14 mouse cellular contexts compared by ENCODE assay signal in genomic region chr11:90586203-90586602, GRCm38 (mm10). TPM values are rescaled to one million over a fixed set of nuclear protein-coding genes. Genes with fewer than 3 reads are reported as not detected.
A peak's percentile ranks its signal among the peaks of the same experiment; 100 is the strongest.
DNase-seq lines count a peak whose midpoint lies in the region; ATAC-seq and TF ChIP-seq lines count a peak whose summit lies in the region.
"Had no signal": no experiment of that assay in that cellular context is flagged by ENCODE, and none has a peak within 500 bp of the region (broad histone marks: within the 10 kb centered on the region; RNA-seq: fewer than 3 reads in every experiment).

No protein-coding gene starts in this region.

- TF ChIP-seq CTCF in kidney, adult 2 months (conservative IDR thresholded peaks at IDR 0.05; ENCODE audit: insufficient read depth, insufficient read length, low read depth, low read length) = no peak

- H3K36me3 ChIP-seq in kidney, adult 2 months (ENCODE audit: control insufficient read depth, insufficient read depth, low read length) = peaks cover 11% of the 10 kb centered on the region

- H3K4me1 ChIP-seq in kidney, adult 2 months (ENCODE audit: control insufficient read depth, insufficient read depth, low read length) = no peaks in the 10 kb centered on the region
- H3K4me1 ChIP-seq: heart, embryonic 15.5 days; neural tube, embryonic 13.5 days had no signal

- H3K4me3 ChIP-seq in kidney, adult 2 months (ENCODE audit: insufficient read depth, low read depth, low read length) = no peak overlapping the region
- H3K4me3 ChIP-seq: heart, embryonic 15.5 days; neural tube, embryonic 13.5 days had no signal

- no peaks in the 10 kb centered on the region for H3K27me3 ChIP-seq in kidney, adult 2 months (replicated peaks; ENCODE audit: control insufficient read depth, insufficient read depth, low read length)
- H3K27me3 ChIP-seq: heart, embryonic 15.5 days; neural tube, embryonic 13.5 days had no signal

- ATAC-seq in megakaryocyte progenitor cell, adult 5-6 weeks (replicated peaks; ENCODE audit: poor library complexity) = peak; percentile 98
- ATAC-seq in erythroid progenitor cell, adult 5-6 weeks (replicated peaks; ENCODE audit: low FRiP score, poor library complexity, severe bottlenecking) = no peak
- ATAC-seq: forebrain, embryonic 16.5 days; intestine, postnatal 0 days had no signal

- WGBS in kidney, adult 2 months = 88% methylated on average over 8 of the region's 8 CpGs

- TF ChIP-seq POLR2A in kidney, adult 2 months (IDR thresholded peaks at IDR 0.05; ENCODE audit: low read depth, low read length) = no peak

- no peak overlapping the region for H3K27ac ChIP-seq in kidney, adult 2 months (ENCODE audit: insufficient read depth, low read depth, low read length)
- H3K27ac ChIP-seq: heart, embryonic 15.5 days; neural tube, embryonic 13.5 days had no signal

- peak; percentile 14 for DNase-seq in kidney, adult 2 months
- DNase-seq in kidney, adult 9 months = no peak
- peak; percentile 45 to 70 for DNase-seq in adrenal gland, postnatal 36 days
- peak; percentile 45 to 56 for DNase-seq in lung, adult 18-20 months
- no peak for DNase-seq in right cerebral cortex, adult 2 months (ENCODE audit: low spot score in 2 of 2)
- DNase-seq in right cerebral cortex, postnatal 10 days (ENCODE audit: low spot score in 2 of 2) = no peak
- DNase-seq: cerebellum, postnatal 14 days; layer of hippocampus, adult 9-11 months had no signal

RNA-seq across cellular contexts. Expression of gene Stxbp4, which starts 51.7 kb away (rescaled TPM):
- 5.0 TPM in 2 replicates for polyA plus RNA-seq in kidney, adult 2 months (2012; rRNA removed)
- total RNA-seq in adrenal gland, postnatal 36 days (2021) = 10 to 100 TPM in 1 of 2 experiments, 1 to 10 TPM in 1; 9.1 to 11.4 TPM
- total RNA-seq in megakaryocyte progenitor cell, adult 5-6 weeks (2015) = 5.0 and 7.4 TPM in 2 replicates
- total RNA-seq in megakaryocyte progenitor cell, adult 5-6 weeks (2017) = 2.7 and 4.4 TPM in 2 replicates
- 53.0 and 65.4 TPM in 2 replicates for total RNA-seq in erythroid progenitor cell, adult 5-6 weeks (2015; ENCODE audit: low replicate concordance)
- total RNA-seq in erythroid progenitor cell, adult 5-6 weeks (2017; ENCODE audit: low replicate concordance) = 47.2 and 50.9 TPM in 2 replicates

RNA-seq across cellular contexts. Expression of gene Cox11, which starts 51.8 kb away (rescaled TPM):
- polyA plus RNA-seq in kidney, adult 2 months (2012; rRNA removed) = 13.6 and 15.6 TPM in 2 replicates
- 10 to 100 TPM; 18.6 to 18.8 TPM for total RNA-seq in adrenal gland, postnatal 36 days (2021)
- 29.9 and 35.5 TPM in 2 replicates for total RNA-seq in megakaryocyte progenitor cell, adult 5-6 weeks (2015)
- 15.5 and 17.2 TPM in 2 replicates for total RNA-seq in megakaryocyte progenitor cell, adult 5-6 weeks (2017)
- total RNA-seq in erythroid progenitor cell, adult 5-6 weeks (2015; ENCODE audit: low replicate concordance) = 78.8 and 83.3 TPM in 2 replicates
- 48.9 and 82.8 TPM in 2 replicates for total RNA-seq in erythroid progenitor cell, adult 5-6 weeks (2017; ENCODE audit: low replicate concordance)

Comparison
In these comparisons a context has a peak if more than half of its experiments do, and no peak if none do; other contexts are left out.
1. DNase-seq: peak in kidney, adult 2 months (single experiment), adrenal gland, postnatal 36 days (2 of 2) and lung, adult 18-20 months (2 of 2); none in kidney, adult 9 months (single experiment), right cerebral cortex, adult 2 months (0 of 2) and right cerebral cortex, postnatal 10 days (0 of 2).